Mouse (Mus musculus) urinary bladder, adult 2 months (tissue): Measurements from ENCODE around the gene Prkag1. TPM values are rescaled to one million over a fixed set of nuclear protein-coding genes. Genes with fewer than 3 reads are reported as not detected.

ENCODE experiments used
- DNase-seq: peaks from one replicate; pipeline ENCODE4 v3.0.0; 2022; ENCODE audit warnings: low spot score
- polyA plus RNA-seq: library from polyadenylated mRNA; depleted of rRNA; stranded (reverse); fragments of >200 nt; gene quantifications from 2 replicates; pipeline ENCODE4 v1.2.3, GENCODE M21; 2012

Gene Prkag1
- polyA plus RNA-seq, 1 experiment: 89.5 TPM

DNA sequence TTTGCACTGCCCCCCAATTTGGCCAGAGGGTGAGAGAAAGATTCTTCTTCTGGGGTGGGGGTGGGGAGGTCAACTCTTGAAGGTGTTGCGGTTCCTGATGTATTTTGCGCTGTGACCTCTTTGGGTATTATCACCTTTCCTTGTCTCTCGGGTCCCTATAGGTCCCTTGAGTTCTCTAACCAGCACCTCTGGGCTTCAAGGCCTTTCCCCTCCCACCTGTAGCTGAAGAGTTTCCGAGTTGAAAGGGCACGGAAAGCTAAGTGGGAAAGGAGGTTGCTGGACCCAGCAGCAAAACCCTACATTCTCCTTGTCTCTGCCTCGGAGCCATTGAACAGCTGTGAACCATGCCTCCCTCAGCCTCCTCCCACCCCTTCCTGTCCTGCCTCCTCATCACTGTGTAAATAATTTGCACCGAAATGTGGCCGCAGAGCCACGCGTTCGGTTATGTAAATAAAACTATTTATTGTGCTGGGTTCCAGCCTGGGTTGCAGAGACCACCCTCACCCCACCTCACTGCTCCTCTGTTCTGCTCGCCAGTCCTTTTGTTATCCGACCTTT, 38.1 kb downstream of the Prkag1 start:
- DNase-seq: no peak

- no peak for DNase-seq
These were observed 38.9 kb downstream of the Prkag1 start for GRCm38 (mm10) chr15:98792233-98793020.

DNA sequence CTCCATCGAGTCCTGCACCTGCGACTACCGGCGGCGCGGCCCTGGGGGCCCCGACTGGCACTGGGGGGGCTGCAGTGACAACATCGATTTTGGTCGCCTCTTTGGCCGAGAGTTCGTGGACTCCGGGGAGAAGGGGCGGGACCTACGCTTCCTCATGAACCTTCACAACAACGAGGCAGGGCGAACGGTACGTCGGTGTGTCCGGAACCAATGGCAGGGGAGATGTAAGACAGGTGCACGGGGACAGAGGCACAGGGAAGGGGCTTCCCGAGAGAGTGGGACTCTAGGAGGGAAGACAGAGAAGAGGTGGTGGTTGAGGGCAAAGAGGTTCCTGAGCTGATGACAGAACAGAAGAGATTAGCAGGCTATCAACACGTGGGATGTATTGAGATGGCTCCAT, 39.5 kb downstream of the Prkag1 start:
- DNase-seq: no peak

DNA sequence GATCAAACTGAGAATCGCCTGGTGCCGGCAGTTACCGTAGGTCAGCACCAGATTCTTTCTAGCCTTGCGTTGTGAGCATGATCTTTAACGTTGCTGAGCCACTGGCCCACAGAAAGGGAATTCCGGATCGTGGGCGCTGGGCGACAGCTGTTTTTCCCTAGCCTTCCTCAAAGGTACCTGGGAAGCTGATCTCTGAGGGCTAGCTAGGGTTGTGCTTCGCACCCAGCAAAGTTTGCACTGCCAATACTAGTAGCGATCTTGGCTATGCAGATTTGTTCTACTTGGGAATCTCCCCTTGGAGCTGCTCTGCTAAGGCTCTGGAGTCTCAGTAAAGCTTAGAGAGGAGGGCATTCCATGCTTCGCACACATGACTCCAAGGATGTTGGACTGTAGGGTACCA, 40.1 kb downstream of the Prkag1 start:
- no peak for DNase-seq

- DNase-seq: no peak
These were observed 40.6 kb downstream of the Prkag1 start for GRCm38 (mm10) chr15:98790761-98791160.

- no peak for DNase-seq
These were observed 41.4 kb downstream of the Prkag1 start, which contains the start of gene Wnt1 for GRCm38 (mm10) chr15:98789661-98790535. Gene Wnt1 (plus strand): TSS chr15:98789857.

DNA sequence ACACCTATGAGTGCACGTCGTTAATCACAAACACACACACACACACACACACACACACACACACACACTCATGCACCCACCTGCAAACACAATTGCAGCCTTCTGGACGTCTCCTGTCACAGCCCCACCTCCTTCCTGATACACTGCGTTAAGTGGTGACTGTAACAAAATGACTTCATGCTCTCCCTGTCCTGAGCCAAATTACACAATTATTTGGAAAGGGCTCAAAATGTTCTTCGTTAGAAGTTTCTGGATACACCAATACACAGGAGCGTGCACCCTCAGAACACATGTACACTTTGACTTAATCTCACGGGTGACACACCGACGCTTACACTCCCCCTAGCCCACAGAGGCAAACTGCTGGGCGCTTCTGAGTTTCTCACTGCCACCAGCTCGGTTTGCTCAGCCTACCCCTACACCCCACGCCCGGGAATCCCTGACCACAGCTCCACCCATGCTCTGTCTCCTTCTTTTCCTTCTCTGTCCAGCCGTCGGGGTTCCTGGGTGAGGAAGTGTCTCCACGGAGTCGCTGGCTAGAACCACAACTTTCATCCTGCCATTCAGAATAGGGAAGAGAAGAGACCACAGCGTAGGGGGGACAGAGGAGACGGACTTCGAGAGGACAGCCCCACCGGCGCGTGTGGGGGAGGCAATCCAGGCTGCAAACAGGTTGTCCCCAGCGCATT, 42.2 kb downstream of the Prkag1 start:
- peak; percentile 39 for DNase-seq

- no peak for DNase-seq
These were observed 43.4 kb downstream of the Prkag1 start for GRCm38 (mm10) chr15:98787930-98788329.

GRCm38 (mm10) chr15:98785744-98786143, 45.6 kb downstream of the Prkag1 start:
- no peak for DNase-seq

- DNase-seq: no peak
These were observed 50.2 kb downstream of the Prkag1 start for GRCm38 (mm10) chr15:98781166-98781565.

GRCm38 (mm10) chr15:98780573-98780972, 50.7 kb downstream of the Prkag1 start:
- no peak for DNase-seq

GRCm38 (mm10) chr15:98780075-98780474, 51.2 kb downstream of the Prkag1 start:
- DNase-seq: no peak

DNA sequence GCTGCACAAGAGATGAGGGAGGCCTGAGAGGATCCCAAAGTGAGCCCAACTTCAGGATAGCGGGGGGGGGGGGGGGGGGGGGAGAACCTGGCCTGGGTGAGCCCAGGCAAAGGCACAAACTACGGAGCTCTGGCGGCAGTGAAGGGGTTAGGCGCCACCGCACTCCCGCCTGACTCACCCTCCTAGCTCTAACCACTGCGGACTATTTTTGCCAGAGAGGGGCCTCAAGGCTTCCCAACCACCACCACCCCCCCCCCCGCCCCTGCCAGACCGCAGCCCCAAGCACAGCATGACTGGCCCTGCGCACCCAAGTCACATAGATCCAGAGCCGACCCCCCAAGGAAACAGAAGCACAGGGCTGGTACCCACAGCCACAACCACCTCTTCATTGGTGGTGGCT, 52.5 kb downstream of the Prkag1 start:
- no peak for DNase-seq

DNA sequence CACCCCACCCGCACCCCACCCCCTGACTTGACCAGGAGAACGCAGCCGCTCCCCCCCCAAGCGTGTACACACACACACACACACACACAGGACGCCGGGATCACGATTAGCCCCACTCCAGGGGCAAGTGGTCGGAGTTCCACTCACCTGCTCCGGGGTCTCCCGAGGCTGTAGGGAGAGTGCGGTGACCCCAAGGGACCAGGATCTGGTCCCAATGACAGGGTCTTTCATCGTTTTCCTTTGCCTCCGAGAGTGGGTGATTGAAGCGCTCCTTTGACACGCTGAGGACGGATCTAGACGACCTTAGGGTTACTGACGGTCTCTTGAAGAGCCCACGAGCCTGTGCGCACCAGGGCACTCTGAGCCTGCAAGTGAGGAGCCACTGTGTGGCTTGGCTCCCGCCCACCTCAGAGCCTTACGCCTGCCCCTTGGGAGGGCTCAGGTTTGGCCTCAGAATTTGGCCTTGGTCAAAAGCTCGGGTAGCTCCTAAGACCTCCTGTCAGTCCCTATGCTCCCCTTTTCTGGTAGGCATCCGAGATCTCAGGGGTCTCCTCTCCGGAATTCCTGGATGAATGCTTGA, 53.0 kb downstream of the Prkag1 start:
- no peak for DNase-seq

- DNase-seq: no peak
These were observed 53.6 kb downstream of the Prkag1 start, which contains the start of gene Wnt10b for GRCm38 (mm10) chr15:98777762-98778161. Gene Wnt10b (minus strand): TSS chr15:98778150.

GRCm38 (mm10) chr15:98777005-98777616, 54.2 kb downstream of the Prkag1 start:
- no peak for DNase-seq

DNA sequence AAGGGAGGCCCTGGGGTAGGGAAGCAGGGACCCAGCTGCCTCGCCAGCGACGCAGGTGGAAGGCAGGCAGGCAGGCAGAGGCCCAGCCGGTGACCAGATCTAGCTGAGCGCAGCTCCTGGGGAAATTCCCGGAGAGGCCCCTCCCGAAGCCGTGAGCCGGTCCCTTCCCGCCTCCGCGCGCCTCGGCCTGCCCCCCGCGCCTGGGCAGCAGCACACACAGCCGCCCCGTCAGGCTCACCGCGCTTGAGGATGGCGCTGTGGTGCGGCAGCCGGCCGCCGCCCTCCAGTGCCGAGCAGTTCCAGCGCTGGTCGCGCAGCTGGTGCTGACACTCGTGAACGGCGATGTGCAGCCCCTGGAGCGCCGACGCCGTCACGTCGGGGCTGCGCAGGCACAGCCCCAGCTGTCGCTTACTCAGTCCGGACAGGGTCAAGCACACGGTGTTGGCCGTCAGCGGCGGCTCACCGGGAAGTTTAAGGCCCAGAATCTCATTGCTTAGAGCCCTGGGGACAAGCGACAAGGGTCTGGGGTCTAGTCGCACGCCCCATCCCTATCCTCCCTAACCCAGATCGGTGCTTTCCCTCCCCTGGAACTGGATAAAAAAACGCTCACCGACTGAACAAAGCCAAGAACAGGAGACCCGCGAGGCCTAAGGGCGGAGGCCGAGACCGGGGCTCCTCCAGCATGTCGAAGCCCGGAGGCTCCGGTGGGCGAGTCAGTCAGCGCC, 54.9 kb downstream of the Prkag1 start:
- no peak for DNase-seq

GRCm38 (mm10) chr15:98775533-98775932, 55.8 kb downstream of the Prkag1 start:
- DNase-seq: no peak

- DNase-seq: no peak
These were observed 57.2 kb downstream of the Prkag1 start for GRCm38 (mm10) chr15:98774096-98774495.

DNA sequence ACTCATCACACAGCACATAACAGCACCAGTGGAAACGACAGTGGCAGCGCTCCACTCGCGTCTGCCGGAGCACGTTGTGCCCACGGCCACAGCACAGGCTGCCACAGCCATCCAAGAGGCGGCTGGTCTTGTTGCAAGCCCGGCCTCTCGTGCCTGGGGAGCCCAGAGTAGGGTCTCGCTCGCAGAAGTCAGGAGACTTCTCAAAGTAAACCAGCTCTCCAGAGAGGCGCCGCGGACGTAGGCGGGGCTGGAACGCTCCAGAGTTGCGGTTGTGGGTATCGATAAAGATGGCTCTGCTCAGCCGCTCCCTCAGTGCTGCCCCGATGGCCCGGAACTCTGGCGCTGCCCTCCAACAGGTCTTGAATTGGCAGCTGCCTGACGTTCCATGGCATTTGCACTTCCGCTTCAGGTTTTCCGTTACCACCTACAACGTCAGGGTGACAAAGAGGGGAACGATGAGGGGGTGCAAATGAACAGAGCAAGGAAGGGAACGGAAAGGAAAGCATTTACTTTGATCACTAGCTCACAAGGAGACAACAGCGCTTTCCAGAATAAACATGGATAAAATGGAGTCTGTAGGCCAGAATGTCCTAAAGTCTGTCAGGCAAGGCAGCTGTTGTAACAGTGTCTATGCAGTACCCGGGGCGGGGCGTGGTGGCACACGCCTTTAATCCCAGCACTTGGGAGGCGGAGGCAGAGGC, 58.7 kb downstream of the Prkag1 start:
- DNase-seq: no peak
